Mouse (Mus musculus) B cell, adult (primary cell): ENCODE data around the gene Zbtb48. TPM values are rescaled to one million over a fixed set of nuclear protein-coding genes. Genes with fewer than 3 reads are reported as not detected.

Source experiments
- total RNA-seq: library from RNA; stranded (reverse); gene quantifications from 4 replicates; pipeline ENCODE4 v1.2.4, GENCODE M21; 2023; ENCODE audit not compliant: inconsistent age

Gene Zbtb48
- total RNA-seq = 20.9 to 34.7 TPM (median 26.9 TPM) in 4 replicates

DNA sequence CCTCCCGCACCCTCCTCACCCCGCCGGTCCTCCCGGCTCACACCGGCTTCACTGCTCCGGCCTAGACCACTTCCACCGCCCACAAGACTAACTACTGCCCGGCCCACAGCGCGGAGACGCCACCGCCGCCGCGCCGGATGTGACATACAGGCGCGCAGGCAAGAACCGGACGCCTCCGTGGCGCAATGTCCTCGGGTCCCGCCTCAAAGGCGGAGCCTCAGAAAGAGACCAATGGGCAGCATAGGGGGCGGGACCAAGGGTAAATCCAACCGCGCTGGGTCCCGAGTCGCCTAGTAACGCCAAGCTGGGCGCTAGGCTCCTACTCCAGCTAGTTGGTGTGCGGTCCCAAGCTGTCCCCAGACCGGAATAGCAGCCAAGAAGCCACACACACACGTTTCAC is at the start of gene Zbtb48:
Zbtb48 (minus strand) TSS at position 148 of the 400 bp plus-strand sequence.

DNA sequence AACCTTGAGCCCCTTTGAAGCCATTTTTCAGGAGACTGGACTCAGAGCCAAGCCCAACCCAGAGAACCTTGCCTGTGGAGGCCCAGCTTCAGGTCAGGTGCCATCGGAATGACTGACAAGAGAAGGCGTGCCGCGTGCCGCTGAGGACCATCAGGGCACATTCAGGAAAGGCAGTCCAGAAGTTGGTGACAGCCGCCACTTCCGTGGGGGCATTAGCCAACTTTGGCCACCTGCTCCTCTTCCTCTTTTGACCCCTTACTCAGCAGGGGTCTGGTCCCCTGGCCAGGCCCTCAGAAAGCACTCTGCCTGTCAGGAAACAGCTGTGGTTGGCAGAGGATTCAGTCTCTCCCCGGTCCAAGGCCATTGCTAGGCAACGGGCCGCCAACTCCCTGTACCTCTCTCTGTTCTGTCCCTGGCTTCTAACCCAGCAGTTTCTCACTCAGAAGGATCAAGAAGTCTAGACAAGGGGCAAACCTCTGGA is 44.7 kb upstream of the Zbtb48 start, which contains the start of gene Plekhg5:
Plekhg5 (plus strand) TSS at position 378 of the 481 bp plus-strand sequence.

DNA sequence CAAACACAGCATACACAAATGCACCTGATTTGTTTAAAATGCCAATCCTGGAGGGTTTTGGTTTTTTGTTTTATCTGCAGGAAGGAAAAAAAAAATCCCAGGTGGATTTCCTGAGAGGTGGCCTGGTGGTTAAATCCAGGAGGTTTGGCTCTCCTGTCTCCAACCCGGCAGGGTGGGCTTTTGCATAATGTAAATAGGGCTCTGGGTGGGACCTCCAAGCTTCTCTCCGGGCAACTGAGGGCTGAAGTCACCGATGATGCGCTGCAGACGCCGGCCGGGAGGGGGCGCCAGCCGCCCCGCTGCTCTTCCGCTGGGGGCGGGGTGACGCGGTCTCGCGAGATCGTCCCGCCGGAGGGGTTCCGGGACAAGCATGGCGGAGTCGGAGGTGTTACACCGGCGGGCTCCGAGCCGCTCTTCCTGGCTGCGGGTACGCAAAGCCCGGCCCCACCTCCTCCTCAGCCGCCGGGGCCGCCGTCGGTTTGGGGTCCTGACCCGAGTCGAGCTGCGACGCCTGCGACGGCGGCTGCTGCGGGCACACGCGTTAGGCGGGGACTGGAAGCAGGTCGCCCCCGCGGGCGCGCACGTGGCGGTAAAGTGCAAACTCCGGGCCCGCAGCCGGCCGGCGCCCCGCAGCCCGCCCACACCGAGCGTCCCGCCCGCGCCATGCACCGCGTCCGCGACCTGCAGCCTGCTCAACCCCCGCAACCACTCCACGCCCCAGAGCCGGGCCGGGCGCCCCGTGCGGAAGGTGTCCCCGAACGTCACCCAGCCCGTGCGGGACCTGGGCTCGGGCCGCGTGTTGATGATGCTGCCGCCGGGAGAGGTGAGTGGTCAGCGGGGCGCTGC is 11.7 kb upstream of the Zbtb48 start, which contains the start of gene Nol9:
Nol9 (plus strand) TSS at position 337 of the 846 bp plus-strand sequence.

DNA sequence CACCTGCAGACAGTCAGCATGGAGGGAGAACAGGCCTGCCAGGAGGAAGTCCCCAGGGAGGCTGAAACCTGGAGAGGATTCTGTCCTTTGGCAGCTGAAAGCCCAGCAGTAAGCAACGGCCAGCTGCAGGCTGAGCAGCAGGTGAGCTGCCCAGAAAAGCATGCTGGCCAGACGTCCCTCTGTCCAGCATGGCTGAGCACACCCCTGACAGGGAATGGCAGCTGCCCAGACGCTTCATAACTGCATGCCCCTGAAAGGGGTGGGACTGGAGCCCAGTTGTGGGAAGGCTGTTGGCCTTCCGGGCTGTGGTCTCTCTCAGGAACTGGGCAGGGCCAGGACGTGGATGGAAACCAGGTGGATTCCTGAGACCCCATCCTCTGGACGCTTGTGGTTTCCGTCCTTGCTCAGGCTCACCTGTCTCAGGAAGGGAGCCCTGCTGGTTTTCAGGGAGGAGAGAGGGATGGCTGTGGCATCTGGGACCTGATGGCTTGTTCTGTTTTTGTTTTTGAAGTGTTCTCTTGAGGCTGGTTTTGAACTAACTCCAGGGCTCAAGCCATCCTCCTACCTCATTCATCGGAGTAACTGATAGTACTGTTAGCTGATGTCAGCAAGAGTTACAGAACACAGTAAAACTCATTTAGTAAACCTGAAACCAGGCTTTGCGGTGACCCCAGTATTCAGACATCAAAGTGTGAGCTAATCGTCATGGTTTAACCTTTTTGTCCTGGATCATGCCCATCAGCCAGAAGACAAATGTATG is 10.9 kb upstream of the Zbtb48 start, which contains the start of gene Tas1r1:
Tas1r1 (minus strand) TSS at position 344 of the 760 bp plus-strand sequence.

DNA sequence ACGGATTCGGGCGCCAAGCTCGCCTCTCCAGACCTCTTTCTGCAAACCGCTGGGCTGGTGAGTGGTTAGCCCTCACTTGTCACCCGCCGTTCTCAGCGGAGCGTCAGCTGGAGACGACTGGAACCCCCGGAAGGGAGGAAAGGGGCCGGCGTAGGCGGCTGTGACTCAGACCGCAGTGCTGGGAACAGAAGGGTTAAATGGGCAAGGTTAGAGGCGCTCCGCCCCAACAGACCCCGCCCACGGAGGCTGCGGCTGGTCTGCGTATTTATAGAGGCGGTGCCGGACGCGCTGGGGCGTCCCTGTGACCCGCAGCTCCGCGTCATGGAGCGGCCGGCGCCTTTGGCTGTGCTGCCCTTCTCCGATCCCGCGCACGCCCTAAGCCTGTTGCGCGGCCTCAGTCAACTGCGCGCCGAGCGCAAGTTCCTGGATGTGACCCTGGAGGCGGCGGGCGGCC is 18.8 kb downstream of the Zbtb48 start, which contains the start of gene Klhl21:
Klhl21 (plus strand) TSS at position 182 of the 454 bp plus-strand sequence.

DNA sequence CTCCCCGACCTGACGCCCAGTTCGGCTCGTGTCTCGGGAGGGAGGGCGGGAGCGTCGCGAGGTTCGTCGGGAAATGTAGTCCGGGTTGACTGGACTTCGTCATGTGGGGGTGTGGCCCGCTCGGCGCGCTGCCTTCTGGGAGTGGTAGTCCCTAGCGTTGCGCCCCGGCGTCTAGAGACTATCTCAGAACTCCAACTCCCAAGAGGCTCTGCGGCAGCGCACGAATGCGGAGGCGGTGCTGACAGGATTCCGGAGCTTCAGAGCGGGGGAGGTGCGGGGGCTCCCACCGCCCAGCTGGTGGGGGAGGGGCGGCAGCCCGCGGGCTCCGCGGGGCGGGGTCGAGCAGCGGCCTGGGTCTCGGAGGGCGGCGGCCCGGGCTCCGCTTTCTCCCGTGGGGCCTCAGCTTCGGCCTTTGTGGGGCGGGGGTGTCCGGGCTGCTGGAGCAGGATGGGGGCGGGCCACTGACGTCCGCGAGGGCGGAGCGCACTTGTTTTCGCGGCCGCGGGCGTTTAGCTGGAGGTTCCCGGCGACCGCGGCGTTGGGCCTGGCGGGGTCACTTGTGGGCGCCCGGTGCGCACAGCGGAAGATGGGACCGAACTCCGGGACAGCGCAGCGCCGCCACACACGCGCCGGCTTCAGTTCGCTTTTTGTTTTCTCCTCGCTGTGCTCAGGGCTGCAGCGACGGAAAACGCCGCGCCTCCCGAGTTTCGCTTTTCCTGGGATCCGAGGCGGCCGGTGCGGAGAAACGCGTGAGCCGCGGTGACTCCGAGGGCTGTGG is 31.1 kb downstream of the Zbtb48 start, which contains the start of gene Phf13:
Phf13 (minus strand) TSS at position 86 of the 778 bp plus-strand sequence.

DNA sequence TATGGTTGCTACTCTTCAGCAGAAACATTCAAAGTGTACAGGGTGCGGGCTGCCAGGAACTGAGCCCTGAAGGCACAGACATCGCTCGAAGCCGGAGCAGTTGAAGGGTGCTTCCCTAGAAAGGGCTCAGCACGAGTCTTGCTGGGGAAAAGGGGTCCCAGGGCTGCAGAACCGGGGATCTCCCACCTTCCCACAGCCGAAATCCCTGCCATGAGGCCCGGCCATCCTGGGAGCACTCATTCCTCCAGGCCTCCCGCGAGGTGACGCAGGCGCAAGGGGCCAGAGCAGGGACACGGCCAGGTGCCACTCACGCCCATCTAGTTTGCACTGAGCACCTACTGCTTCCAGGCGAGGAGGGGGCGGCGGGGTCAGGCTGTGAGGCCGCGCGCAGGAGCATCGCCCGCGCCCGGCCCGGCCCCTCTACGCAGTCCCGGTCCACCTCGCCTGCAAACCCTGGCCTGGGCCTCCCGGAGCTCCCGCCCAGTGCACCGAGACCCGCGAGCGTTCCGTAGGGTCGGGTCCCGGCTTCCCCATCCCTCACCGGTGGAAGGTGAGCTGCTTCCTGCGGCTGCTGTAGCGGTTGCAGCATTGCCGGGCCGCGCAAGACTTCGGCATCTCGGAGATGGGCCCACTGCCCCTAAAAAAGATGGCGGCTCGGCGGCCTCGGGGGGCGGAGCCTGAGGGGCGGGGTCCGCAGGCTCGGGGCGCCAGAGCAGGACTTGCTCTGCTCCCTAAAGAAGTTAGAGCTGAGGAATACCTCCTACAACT is 38.9 kb downstream of the Zbtb48 start, which contains the start of gene Thap3:
Thap3 (minus strand) TSS at position 656 of the 768 bp plus-strand sequence.

Other genes starting within 250 kb of the Zbtb48 start
- gene Camta1, start 165.8 kb downstream of the Zbtb48 start, total RNA-seq = 29.0 to 45.3 TPM (median 38.0 TPM) in 4 replicates
- gene Dnajc11, start 94.0 kb downstream of the Zbtb48 start, total RNA-seq = 63.0 to 74.3 TPM (median 70.1 TPM) in 4 replicates
- gene Thap3, start 38.7 kb downstream of the Zbtb48 start, total RNA-seq = 32.4 to 40.3 TPM (median 37.0 TPM) in 4 replicates
- 4.3 to 4.9 TPM (median 4.6 TPM) in 4 replicates for gene Phf13, start 31.4 kb downstream of the Zbtb48 start, total RNA-seq
- gene Klhl21, start 18.9 kb downstream of the Zbtb48 start, total RNA-seq = 16.6 to 19.0 TPM (median 17.2 TPM) in 4 replicates
- gene Tas1r1, start 10.9 kb upstream of the Zbtb48 start, total RNA-seq = 0.19 to 0.69 TPM (median 0.51 TPM) in 3 of 4 replicates, not detected in the other
- 39.8 to 45.6 TPM (median 41.7 TPM) in 4 replicates for gene Nol9, start 11.7 kb upstream of the Zbtb48 start, total RNA-seq
- 1.5 to 3.0 TPM (median 2.6 TPM) in 4 replicates for gene Plekhg5, start 44.8 kb upstream of the Zbtb48 start, total RNA-seq
- not detected in 4 replicates for gene Tnfrsf25, start 88.3 kb upstream of the Zbtb48 start, total RNA-seq
- gene Espn, start 124.7 kb upstream of the Zbtb48 start, total RNA-seq = 0.99 to 1.7 TPM (median 1.0 TPM) in 4 replicates
- gene Hes2, start 131.2 kb upstream of the Zbtb48 start, total RNA-seq = not detected in 4 replicates
- gene Acot7, start 150.5 kb upstream of the Zbtb48 start, total RNA-seq = 3.3 to 7.2 TPM (median 5.1 TPM) in 4 replicates
- gene Gpr153, start 246.6 kb upstream of the Zbtb48 start, total RNA-seq = 0.13 to 0.18 TPM in 2 of 4 replicates, not detected in the others